Mouse (Mus musculus) lung, adult 2 months (tissue): ENCODE results near the gene Rftn1. TPM values are rescaled to one million over a fixed set of nuclear protein-coding genes. Genes with fewer than 3 reads are reported as not detected.

Experiments
- DNase-seq: peaks from one replicate; pipeline ENCODE4 v3.0.0; 2022
- H3K4me1 ChIP-seq: fragments of 200-500 bp; 2 replicates; pipeline ENCODE4 v1.6.1; 2011; ENCODE audit warnings: low read length; ENCODE audit not compliant: control insufficient read depth, insufficient read depth
- H3K4me3 ChIP-seq: fragments of 200-500 bp; replicated peaks from 2 replicates; pipeline ENCODE3; 2011; ENCODE audit warnings: low read depth, mild to moderate bottlenecking, control low read depth, low read length; ENCODE audit errors: extremely low read depth
- CTCF ChIP-seq: fragments of 200-500 bp; IDR thresholded peaks from 2 replicates; pipeline ENCODE4 v1.5.1; 2011; ENCODE audit warnings: mild to moderate bottlenecking, low read length, control low read depth; ENCODE audit not compliant: insufficient read depth
- POLR2A ChIP-seq: fragments of 200-500 bp; IDR thresholded peaks from 2 replicates; pipeline ENCODE4 v1.6.1; 2011; ENCODE audit warnings: low read depth, mild to moderate bottlenecking, control low read depth, low read length, borderline replicate concordance; ENCODE audit errors: extremely low read depth
- WGBS: fragments of 180-500 bp; shearing (Covaris S2); methylation state at CpG from one replicate; pipeline ENCODE4 v1.1.7; 2018; 5-methylcytosine and 5-hydroxymethylcytosine counted together
- polyA plus RNA-seq: library from polyadenylated mRNA; depleted of rRNA; stranded (reverse); fragments of >200 nt; gene quantifications from 2 replicates; pipeline ENCODE4 v1.2.3, GENCODE M21; 2012

Rftn1 gene
- polyA plus RNA-seq, 1 experiment: 32.4 TPM

- Histone ChIP-seq H3K4me3 (no peak overlapping the region), H3K4me1 (no peaks in the 10 kb centered on the region)
- WGBS: 70% methylated on average over 8 of the region's 8 CpGs
- no peak for DNase-seq
- TF ChIP-seq POLR2A (no peak), CTCF (no peak)
Measured at GRCm38 (mm10) chr17:50099378-50099777, 91.1 kb downstream of the Rftn1 start.

DNA sequence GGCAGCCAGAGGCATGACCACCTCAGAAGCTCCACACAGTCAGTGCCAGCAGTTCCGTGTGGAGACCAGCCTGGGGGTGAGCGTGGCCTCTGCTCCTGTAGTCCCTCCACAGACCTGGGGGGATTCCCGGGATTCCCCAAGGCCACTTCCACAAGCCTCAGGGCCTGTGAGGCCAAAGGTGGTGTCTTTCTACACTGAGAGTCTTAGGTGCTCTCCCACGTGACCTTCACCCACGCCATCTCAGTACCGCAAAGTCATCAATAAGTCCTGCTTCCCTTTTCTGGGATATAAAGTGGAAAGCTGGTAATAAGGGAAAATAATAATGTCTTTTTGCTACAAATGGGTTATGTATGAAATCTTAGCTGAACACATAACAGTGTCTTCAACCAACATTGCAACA, 92.2 kb downstream of the Rftn1 start:
- WGBS: 87% methylated on average over 6 of the region's 6 CpGs
- DNase-seq: no peak
- Histone ChIP-seq H3K4me1 (no peaks in the 10 kb centered on the region), H3K4me3 (no peak overlapping the region)
- no peak for TF ChIP-seq CTCF
- no peak for TF ChIP-seq POLR2A

- DNase-seq: no peak
- Histone ChIP-seq H3K4me3 (no peak overlapping the region), H3K4me1 (no peaks in the 10 kb centered on the region)
- TF ChIP-seq POLR2A: no peak
- no peak for TF ChIP-seq CTCF
- WGBS: 81% methylated on average over 5 of the region's 5 CpGs
Measured at GRCm38 (mm10) chr17:50097831-50098230, 92.6 kb downstream of the Rftn1 start.

DNA sequence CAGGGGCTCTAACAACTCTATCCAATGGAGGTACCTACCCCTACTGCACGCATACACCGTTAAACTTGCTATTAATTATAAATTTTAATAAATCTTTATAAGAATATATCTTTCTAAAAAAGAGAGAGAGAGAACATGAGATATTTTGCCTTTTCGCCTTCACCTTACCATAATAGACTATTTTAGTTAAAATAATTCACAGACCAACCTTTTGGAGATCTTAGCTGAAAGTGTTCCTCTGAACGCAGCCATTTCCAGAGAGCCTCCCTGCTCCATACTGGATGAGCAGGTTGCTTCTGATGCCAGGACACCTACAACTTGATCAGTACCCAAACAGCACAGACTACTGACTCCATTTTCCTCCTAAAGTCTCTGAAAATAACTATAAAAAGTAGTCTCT, 94.2 kb downstream of the Rftn1 start:
- no peaks in the 10 kb centered on the region for H3K4me1 ChIP-seq
- no peak for TF ChIP-seq POLR2A
- TF ChIP-seq CTCF: no peak
- no peak overlapping the region for H3K4me3 ChIP-seq
- WGBS: 99% methylated on average over 4 of the region's 4 CpGs
- DNase-seq: no peak

- DNase-seq: no peak
- TF ChIP-seq CTCF (no peak), POLR2A (no peak)
- no peaks in the 10 kb centered on the region for H3K4me1 ChIP-seq
- no peak overlapping the region for H3K4me3 ChIP-seq
Measured at GRCm38 (mm10) chr17:50094596-50094995, 95.9 kb downstream of the Rftn1 start.

DNA sequence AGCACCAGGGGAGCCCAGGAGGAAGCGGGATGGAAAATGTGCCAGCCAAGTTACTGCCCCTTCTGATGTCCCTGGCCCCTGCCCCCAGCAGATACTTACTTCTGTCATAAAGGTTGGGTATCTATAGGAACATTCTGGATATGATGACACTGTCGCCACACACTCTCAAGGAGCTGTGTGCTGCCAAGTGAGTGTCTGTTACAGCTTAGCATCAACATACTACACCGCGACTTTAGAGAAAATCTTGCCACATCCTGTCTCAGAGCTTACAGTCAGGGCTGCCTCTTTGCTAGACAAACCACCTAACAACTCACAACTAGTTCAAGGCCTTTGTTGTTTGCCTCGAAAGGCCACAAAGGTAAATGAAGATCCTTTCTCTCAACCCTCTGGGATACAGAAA, 96.4 kb downstream of the Rftn1 start:
- TF ChIP-seq CTCF (no peak), POLR2A (no peak)
- Histone ChIP-seq H3K4me1 (no peaks in the 10 kb centered on the region), H3K4me3 (no peak overlapping the region)
- no peak for DNase-seq
- 71% methylated on average over 5 of the region's 5 CpGs for WGBS

GRCm38 (mm10) chr17:50093356-50093755, 97.1 kb downstream of the Rftn1 start:
- no peaks in the 10 kb centered on the region for H3K4me1 ChIP-seq
- 44% methylated on average over 3 of the region's 3 CpGs for WGBS
- no peak for DNase-seq
- TF ChIP-seq CTCF: no peak
- TF ChIP-seq POLR2A: no peak
- no peak overlapping the region for H3K4me3 ChIP-seq

GRCm38 (mm10) chr17:50092848-50093247, 97.6 kb downstream of the Rftn1 start:
- TF ChIP-seq CTCF (no peak), POLR2A (no peak)
- no peak for DNase-seq
- 78% methylated on average over 8 of the region's 8 CpGs for WGBS

DNA sequence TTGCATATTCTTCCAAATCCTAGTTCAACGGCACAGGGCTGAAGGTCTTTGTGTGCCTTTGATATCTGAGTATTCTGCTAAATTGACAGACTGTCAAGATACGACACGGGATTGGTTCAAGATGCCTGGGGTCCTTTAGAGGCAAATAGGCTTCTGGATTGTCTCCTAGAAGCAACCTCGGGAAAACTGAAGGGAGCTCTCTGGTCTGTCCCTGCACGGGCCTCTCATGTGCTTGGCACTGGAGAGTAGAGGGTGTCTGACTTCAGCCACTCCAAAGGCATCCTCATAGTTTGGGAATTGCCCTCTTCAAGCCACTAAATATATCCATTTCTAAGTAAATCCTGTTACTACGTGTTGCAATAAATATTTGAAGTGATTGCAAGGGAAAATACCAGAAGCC, 98.6 kb downstream of the Rftn1 start:
- 57% methylated on average over 6 of the region's 6 CpGs for WGBS
- no peak overlapping the region for H3K4me3 ChIP-seq
- H3K4me1 ChIP-seq: no peaks in the 10 kb centered on the region
- DNase-seq: no peak
- no peak for TF ChIP-seq POLR2A
- no peak for TF ChIP-seq CTCF

More at GRCm38 (mm10) chr17:50092848-50093247, 97.6 kb downstream of the Rftn1 start:
- H3K4me1 ChIP-seq: no peaks in the 10 kb centered on the region
- no peak overlapping the region for H3K4me3 ChIP-seq

DNA sequence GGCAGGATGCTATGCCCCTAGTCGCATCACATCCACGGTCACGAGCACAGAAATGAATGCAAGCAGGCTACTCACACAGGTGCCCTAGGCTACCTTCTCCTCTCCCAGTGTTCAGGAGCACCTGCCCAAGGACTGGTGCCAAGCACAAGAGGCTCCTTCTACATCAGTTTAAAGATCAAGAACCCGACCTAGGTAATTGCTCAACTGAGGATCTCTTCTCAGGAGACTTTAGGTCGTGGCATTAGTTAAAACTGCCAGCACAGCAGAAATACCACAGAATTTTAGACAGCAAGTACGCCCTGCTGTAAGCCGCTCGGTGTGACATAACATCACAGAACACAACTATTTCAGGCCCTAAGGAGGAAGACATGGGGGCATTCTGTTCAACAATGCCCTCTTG, 100.7 kb downstream of the Rftn1 start:
- no peak for TF ChIP-seq POLR2A
- TF ChIP-seq CTCF: no peak
- no peaks in the 10 kb centered on the region for H3K4me1 ChIP-seq
- DNase-seq: no peak
- no peak overlapping the region for H3K4me3 ChIP-seq
- 87% methylated on average over 8 of the region's 8 CpGs for WGBS
